Mouse (Mus musculus) thymus, postnatal 10 days (tissue): ENCODE data around the gene Clptm1l.
A peak's percentile ranks its signal among the peaks of the same experiment; 100 is the strongest.

Experiments
- DNase-seq, 2 experiments: peaks; one replicate each; pipeline ENCODE4 v3.0.0; 2021; ENCODE audit warnings: low spot score in 2 of 2

The Clptm1l gene

DNA sequence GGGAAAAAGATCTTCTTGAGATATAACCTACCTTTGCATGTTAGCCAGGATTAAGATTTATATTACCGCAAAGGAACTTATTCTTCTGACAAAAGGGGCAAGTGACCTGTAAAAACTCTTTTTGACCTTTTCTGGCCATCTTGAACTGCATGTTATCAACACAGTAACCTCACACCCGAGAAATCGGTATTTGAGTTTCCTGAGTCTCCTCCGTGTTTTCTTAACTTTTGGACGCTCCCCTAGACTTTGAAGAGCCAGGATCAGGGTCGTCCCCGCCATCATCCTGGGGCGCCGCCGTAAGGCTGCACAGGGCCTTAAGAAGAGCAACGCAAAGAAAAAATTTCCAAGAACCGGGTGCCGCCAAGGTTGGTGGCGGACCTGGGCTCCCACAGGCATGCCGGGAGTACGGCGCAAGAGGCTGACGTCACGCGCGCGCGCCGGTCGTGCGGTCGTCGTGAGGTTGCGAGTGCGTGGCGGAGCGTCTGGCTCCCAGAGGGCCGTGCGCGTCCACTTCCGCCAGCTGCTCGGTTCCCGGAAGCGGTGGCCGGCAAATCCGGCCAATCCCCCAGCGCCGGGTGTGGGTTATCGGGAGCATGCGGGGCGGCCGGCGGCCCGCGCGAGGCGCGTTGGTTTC lies at the start of gene Clptm1l:
TSS of gene Clptm1l (plus strand) at position 485 of the 634 bp plus-strand sequence.
- peak; percentile 92 to 94 for DNase-seq

DNA sequence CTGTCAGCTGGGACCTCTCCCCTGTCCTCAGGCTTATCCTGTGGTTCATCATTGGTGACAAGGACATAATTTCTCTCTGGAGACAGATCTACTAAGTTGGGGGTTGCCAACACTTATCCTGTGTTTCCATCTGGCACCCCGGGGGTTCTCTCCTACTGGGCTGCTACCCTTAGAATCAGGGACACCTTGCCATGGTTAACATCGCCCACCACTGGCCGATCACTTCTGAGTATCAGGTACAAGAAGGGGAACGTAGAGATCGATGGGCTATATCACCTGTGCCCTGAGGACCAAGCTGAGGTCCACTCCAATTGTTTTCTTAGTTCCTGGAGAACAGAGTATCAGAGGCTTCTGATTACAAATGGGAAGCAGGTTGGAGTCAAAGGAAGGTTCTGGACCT lies 39.6 kb upstream of the Clptm1l start:
- no peak for DNase-seq

DNA sequence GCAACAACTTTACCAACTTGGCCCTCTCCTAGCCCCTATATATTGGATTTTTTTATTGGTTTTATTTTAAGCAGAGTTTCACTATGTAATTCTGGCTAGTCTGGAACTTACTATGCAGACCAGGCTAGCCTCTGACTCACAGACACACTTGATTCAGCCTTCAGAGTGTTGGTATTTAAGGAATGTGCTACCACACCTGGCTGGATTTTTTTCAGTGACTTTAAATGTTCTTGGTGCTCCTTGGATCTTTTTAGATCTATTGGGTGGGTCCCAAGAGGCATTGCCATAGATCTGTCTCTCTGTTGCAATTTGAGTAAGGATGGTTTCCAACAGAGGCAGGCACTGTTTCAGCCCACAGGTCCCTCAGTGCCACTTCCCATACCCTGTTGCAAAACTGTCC lies 28.8 kb upstream of the Clptm1l start:
- DNase-seq = no peak

DNA sequence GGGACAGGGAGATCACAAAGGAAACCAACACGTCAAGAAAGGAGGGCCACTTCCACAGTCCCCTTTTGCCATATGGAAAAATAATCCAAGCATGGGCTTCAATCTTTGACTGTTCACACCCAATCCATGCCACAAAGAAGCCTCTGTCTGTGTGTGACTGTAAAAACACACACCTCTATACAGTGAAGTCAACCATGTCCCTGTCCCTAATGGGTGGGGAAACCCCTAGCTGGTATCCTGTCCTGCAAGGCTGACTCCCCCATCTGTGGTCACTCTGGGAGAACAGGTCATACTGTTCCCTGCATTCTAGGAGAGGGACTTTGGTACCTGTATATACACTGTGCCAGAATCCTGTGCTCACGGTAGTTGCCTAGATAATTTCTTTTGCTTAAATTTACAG lies 26.5 kb upstream of the Clptm1l start:
- no peak for DNase-seq

DNA sequence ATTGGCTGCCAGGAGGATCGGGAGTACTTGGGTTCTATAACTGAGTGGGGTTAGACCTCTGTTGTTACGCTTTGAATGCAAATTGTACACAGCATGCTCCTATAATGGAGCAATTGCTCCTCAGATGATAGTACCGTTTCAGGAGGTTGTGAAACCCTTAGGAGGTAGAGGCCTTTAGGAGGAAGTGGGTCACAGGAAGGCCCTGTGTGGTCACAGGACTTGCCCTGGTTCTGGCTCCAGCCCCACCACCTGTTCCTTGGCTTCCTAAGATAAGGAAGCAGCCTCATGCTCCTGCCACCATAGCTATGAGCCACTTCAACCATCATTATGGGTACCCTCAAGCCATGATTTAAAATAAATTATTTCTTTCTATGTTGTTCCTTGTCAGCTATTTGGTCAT lies 12.3 kb upstream of the Clptm1l start:
- DNase-seq = no peak

DNA sequence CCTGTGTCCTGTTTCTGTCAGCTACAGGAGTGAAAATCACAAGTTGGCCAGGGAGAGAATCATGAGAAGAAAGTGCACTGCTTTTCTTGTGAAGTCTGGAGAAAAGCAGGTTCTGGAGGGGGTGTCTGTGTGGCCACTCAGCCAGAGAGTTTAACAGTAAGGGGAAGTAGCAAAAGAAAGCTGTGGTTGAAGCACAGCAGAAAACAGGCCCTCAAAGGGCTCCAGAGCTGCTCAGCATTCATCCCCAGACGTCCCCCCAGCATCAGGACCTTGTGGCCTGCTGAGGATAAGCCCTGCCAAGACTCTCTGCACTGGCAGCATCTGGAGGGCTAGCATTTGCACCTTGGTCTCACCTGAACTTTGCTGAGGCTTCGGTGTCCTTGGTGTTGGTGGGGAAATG lies 11.3 kb upstream of the Clptm1l start:
- no peak for DNase-seq

DNA sequence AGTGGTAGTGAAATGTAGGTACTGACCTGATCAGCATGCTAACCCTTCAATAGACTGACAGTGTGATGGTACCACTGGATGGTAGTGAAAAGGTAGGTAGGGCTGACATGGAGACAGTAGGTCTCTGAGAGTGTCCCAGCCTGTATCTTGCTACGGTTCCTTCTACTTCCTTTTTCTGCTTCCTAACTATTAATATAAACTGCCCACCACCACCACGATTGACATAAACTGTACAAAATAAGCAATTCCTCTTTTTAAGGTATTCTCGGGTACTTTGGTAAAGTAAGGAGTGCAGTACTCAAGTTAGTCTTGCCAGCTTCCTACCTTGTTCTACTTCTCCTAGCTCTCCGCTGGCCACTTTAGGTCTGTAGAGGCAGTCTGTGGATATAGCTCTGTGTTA lies 7.5 kb upstream of the Clptm1l start:
- no peak for DNase-seq

DNA sequence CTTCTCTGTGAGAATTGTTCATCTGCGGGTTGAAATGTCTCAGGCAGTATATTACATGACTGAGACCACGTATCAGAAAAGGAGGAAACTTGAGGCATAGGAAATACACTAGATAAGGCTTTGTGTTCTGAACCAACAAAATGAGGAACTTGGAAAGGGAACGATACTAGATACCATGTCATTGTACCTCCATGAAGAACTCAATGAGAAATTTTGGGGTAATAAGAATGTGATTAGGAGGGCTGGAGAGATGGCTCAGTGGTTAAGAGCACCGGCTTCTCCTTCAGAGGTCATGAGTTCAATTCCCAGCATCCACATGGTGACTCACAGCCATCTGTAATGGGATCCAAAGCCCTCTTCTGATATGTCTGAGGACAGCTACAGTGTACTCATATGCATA lies 3.6 kb upstream of the Clptm1l start:
- DNase-seq = no peak

DNA sequence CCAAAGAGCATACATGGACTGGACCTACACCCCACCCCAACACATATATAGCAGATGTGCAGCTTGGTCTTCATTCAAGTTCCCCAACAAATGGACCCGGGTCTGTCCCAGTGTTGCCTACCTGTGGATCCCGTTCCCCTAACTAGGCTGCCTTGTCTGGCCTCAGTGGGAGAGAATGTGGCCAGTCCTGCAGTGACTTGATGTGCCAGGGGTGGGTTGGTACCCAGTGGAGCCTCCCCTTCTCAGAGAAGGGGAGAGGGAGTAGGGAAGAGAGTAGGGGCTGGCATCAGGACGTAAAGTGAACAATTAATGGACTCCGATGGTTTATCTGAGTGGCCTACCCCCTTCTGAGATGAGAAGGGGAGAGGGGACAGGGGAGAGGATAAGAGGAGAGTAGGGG lies 760 bp upstream of the Clptm1l start:
- DNase-seq = no peak

DNA sequence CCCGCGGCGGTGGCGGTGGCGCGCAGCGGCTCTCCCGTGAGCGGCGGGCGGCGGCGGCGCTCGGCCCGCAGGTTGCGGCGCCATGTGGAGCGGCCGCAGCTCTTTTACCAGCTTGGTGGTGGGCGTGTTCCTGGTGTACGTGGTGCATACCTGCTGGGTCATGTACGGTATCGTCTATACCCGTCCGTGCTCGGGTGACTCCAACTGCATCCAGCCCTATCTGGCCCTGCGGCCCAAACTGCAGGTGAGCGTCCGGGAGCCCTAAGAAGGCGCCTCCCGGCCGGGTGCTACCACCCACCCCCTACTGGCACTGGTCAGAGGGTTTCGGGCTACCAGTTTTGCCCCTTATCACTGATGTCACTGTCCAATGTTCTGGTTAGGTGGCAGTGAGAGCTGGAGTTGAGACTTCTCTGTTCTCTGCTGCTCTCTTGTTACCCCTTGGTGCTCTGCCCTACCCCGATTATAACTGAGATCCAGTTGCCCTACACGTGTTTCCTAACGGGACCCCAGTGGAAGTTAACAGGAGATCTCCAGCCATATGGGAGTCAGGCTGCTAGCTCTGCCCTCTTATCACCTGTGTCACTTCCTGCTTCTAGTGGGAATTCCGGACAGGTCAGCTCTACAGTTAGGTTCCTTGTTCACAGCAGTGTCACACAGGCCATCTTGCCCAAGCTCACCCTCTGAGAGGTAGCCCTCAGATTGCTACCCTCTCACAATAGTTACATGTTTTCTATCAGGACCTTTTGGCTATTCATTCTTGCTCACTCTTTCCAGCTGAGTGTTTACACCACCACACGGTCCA lies 551 bp downstream of the Clptm1l start:
- no peak for DNase-seq

DNA sequence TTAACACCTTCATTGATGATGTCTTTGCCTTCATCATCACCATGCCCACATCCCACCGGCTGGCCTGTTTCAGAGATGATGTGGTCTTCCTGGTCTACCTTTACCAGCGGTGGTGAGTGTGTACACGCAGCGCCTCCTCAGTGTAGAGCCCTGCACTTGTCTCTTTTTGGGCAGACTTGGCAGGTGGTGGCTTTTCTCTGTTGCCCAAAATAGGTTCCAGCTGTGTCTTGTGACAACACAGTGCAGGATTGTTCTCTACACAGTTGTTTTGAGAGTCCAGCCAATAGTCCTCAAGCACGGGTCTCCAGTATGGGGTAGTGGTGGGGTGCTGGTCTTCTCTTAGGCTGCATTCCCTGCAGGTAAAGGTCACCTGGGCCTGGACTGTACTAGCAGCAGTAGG lies 14.6 kb downstream of the Clptm1l start:
- no peak for DNase-seq

DNA sequence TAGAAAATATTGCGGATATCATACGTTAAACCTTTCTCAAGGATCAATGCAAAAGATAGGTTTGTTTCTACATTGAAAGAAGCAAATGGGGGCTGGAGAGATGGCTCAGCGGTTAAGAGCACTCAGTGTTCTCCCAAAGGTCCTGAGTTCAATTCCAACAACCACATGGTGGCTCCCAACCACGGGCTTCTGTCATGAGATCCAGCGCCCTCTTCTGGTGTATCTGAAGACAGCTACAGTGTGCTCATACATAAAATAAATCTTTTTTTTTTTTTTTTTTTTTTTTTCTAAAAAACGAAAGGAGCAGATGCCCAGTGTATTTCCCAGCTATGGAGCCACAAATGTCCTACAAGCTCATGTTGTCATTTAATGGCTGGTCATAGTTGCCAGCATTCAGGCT lies 16.8 kb downstream of the Clptm1l start:
- no peak for DNase-seq

DNA sequence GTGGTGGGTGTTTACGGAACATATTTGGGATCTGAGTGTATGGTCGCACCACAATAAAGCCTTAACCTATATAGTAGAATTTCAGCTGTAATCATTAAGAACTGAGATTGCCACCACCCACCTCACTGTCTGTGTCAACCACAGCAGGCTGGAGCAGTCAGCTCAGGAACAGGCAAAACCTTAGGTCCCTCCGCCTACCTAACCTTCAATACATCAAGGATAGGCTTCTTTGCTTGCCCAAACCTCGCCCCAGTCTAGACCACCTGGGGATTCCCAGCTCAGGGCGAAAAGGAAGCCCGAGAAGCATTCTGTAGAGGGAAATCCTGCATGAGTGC lies 22.6 kb downstream of the Clptm1l start:
- DNase-seq = no peak

DNA sequence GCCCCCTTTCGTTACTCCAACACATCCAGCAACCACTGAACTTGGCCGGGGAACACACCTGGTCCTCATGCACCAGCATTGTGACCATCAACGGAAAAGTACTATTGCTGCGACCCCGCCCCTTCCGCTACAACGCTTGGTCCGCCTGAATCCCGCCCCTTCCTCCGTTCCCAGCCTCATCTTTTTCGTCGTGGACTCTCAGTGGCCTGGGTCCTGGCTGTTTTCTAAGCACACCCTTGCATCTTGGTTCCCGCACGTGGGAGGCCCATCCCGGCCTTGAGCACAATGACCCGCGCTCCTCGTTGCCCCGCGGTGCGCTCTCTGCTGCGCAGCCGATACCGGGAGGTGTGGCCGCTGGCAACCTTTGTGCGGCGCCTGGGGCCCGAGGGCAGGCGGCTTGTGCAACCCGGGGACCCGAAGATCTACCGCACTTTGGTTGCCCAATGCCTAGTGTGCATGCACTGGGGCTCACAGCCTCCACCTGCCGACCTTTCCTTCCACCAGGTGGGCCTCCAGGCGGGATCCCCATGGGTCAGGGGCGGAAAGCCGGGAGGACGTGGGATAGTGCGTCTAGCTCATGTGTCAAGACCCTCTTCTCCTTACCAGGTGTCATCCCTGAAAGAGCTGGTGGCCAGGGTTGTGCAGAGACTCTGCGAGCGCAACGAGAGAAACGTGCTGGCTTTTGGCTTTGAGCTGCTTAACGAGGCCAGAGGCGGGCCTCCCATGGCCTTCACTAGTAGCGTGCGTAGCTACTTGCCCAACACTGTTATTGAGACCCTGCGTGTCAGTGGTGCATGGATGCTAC lies 23.1 kb downstream of the Clptm1l start, which contains the start of gene Tert:
TSS of gene Tert (plus strand) at position 167 of the 805 bp plus-strand sequence.
- DNase-seq = peak; percentile 60 to 75

DNA sequence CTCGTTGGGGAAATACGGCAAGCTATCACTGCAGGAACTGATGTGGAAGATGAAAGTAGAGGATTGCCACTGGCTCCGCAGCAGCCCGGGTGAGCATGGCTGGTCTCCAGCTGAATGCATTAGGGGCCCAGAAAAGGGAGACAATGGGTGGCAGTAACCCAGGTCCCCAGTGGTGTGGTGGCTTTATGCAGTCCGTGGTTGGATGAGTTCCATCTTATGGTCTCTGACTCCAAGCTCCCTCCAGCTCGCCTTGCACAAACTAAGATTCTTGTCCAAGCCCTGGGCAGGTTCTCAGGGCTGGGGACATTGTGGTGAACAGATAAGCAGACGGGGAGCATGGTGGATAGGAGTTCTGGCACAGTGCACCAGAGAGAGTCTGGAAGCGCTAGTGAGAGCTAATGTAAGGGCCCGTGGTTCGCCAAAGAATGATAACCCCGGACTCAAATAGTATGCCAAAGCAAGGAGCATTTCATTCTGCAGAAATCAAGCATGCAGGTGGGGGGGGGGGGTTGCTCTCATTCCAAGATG lies 24.8 kb downstream of the Clptm1l start:
- DNase-seq = no peak

DNA sequence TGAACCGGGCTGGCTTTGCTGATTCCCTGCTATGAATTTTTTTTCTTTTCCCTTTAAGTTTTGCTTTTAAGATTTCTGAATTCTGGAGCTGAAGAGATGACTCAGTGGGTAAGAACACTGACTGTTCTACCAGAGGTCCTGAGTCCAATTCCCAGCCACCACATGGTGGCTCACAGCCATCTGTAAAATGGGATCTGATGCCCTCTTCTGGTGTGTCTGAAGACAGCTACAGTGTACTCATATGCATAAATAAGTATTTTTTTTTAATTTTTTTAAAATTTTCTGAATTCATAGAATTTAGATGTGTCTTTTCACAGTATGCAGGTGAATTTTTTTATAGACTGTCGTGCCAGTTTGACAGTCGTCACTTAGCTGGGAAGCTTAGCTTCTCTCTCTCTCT lies 28.0 kb downstream of the Clptm1l start:
- DNase-seq = no peak

DNA sequence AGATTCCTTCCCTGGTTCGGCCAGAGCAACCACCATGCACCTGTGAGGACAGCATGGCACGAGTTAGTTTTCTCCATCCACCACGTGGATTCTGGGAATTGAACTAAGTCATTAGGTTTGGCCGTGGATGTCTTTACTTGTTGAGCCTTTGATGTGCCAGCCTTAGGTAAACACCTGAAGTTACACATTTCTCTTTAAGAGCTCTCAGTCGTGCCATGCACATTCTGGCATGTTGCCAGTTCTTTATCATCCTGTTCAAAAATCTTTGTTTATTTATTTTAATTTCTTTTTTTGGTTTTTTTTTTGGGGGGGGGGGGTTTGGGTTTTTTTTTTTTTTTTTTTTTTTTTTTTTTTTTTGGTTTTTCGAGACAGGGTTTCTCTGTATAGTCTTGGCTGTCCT lies 34.0 kb downstream of the Clptm1l start:
- no peak for DNase-seq

DNA sequence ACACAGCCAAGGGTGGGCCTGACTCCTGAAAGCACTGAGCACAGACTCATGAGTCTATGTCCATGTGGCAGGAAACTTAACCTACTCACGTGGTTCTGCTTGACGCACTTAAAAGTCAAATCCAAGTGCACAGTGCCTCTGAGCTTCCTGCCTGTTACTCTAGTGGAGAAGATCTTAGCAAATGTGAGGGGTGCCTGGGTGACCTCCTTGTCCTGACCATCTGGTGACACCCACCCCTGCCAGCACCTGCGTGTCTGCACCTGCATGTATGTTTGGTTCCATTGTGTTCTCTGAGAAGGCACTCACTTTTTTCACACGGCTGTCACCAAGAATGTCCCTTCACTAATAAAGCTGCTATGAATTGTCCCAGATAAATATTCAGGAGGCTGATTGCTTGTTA lies 37.5 kb downstream of the Clptm1l start:
- DNase-seq = peak; percentile 34 to 55

DNA sequence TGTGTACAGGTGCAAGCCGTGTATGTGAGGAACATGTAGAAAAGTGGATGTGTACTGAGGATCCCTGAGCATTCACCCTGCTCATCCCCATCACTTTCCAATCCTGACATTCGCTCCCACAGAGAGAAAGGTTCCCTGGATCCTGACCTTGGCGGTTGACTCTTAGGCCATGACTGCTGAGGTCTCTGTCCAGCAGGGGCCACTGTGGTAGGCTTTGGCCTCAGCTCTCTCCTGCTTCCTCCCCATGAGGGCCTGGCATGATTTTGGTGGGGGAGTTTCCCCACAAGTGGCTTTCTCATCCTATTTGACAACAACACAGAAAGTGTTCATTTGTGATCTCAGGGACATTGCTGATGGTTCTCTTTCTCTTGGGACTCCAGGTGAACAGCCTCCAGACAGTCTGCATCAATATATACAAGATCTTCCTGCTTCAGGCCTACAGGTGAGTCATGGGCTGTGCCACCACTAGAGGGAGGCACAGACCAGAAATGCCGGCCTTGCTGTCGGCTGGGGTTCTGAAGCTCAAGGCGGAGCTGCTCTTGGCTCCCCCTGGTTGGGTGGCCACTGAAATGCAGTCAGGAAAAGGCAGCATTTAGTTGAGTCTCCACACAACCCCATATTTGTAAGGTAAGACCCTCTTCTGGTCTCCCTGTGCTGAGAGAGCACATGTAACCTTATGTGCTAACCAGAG lies 42.7 kb downstream of the Clptm1l start:
- DNase-seq = peak; percentile 78 to 89

DNA sequence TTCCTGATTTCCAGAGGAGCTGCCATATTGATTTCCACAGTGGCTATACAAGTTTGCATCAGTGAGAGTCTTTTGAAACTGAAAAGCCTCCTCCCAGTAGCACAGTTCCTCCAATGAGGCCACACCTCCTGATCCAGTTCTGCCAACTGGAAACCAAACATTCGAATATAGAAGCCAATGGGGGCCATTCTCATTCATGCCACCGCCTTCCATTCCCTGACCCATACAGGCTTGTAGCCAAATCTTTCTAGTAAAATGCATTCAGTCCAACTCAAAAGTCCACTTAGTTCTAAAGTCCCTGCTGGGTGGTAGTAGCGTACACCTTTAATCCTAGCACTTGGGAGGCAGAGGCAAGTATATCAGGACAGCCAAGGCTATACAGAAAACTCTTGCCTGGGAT lies 49.5 kb downstream of the Clptm1l start:
- no peak for DNase-seq

DNA sequence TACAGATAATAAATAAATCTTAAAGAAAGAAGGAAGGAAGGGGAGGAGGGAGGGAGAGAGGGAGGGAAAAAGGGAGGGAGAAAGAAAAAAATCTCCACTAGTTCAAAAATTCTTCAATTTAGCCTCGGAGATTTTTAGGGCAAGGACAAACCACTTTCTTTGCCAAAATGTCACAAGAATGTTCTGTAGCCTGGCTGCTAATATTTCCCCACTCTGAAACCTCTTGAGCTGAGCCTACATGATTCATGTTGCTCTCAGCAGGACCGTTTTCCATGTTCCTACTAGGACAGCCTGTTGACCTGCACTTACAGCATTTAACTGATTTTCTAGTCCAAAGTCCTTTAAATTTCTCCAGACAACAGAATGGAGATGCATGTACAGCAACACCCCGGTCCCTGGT lies 51.2 kb downstream of the Clptm1l start:
- no peak for DNase-seq

DNA sequence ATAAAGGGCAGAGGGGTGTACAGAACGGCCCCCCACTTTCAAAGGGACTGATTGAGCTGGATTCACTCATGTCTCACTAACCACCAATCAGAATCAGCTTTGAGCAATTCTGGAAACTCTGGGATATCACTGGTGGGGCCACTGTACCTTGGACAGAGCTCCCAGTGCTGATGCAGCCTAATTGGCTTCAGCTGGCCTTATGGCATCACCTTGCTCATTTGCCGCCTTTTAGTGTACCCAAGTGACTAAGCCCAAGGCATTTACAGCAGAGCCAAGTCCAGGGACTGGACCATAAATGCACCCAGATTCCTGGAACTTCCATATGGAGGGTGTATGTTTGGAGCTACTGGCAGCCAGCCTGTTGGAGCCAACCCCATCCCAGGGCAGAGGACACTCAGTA lies 55.1 kb downstream of the Clptm1l start:
- no peak for DNase-seq
